Mouse (Mus musculus) C2C12 (cell line): ENCODE data around the gene Fxn.

Experiments
- CEBPB ChIP-seq: IDR thresholded peaks from one replicate; pipeline ENCODE4 v1.6.1; 2011; ENCODE audit warnings: low read depth, mild to moderate bottlenecking, control low read depth, moderate library complexity
- CTCF ChIP-seq: IDR thresholded peaks from one replicate; pipeline ENCODE4 v1.5.1; 2011; ENCODE audit not compliant: control insufficient read depth, insufficient read depth, insufficient read length
- MAX ChIP-seq: IDR thresholded peaks from one replicate; pipeline ENCODE4 v1.6.1; 2011; ENCODE audit warnings: mild to moderate bottlenecking, control low read depth
- MYOD1 ChIP-seq: IDR thresholded peaks from one replicate; pipeline ENCODE4 v1.6.1; 2011; ENCODE audit warnings: low read depth; ENCODE audit not compliant: control insufficient read depth, insufficient read length
- MYOG ChIP-seq: IDR thresholded peaks from one replicate; pipeline ENCODE4 v1.6.1; 2011; ENCODE audit not compliant: control insufficient read depth, insufficient read length; ENCODE audit errors: extremely low read depth
- USF1 ChIP-seq: IDR thresholded peaks from one replicate; pipeline ENCODE4 v1.6.1; 2011; ENCODE audit warnings: low read depth, mild to moderate bottlenecking, control low read depth, moderate library complexity

GRCm38 (mm10) chr19:24223851-24224251, 56.6 kb downstream of the Fxn start:
- no peak for TF ChIP-seq CTCF
- TF ChIP-seq MAX, result no peak
- TF ChIP-seq USF1, result no peak
- TF ChIP-seq MYOG, result no peak
- TF ChIP-seq CEBPB, result no peak
- no peak for TF ChIP-seq MYOD1
